Mouse (Mus musculus) kidney, embryonic 14.5 days (tissue): ENCODE measurements around the gene Prkcd. TPM values are rescaled to one million over a fixed set of nuclear protein-coding genes. Genes with fewer than 3 reads are reported as not detected.

Source experiments
- ATAC-seq: fragments of 200-750 bp; cut with Nextera tagmentation; 2 replicates; pipeline ENCODE4 v1.8.0; 2017; ENCODE audit warnings: moderate number of reproducible peaks, mild to moderate bottlenecking, moderate TSS enrichment, moderate library complexity; ENCODE audit not compliant: low FRiP score, low TSS enrichment
- H3K27ac ChIP-seq: fragments of 300-500 bp; sonication (generic); 2 replicates; pipeline ENCODE4 v1.5.1; 2014; ENCODE audit warnings: low read depth, mild to moderate bottlenecking, low read length, moderate library complexity, mixed read lengths
- H3K27me3 ChIP-seq: fragments of 300-500 bp; sonication (generic); 2 replicates; pipeline ENCODE4 v1.6.1; 2014; ENCODE audit warnings: mild to moderate bottlenecking, low read length; ENCODE audit not compliant: control insufficient read depth, insufficient read depth
- H3K36me3 ChIP-seq: fragments of 300-500 bp; sonication (generic); 2 replicates; pipeline ENCODE4 v1.6.1; 2014; ENCODE audit warnings: low read length, mixed read lengths; ENCODE audit not compliant: control insufficient read depth, insufficient read depth
- H3K4me1 ChIP-seq: fragments of 300-500 bp; sonication (generic); 2 replicates; pipeline ENCODE4 v1.6.1; 2014; ENCODE audit warnings: low read length, mixed read lengths; ENCODE audit not compliant: control insufficient read depth, insufficient read depth
- H3K4me2 ChIP-seq: fragments of 300-500 bp; sonication (generic); replicated peaks from 2 replicates; pipeline ENCODE4 v1.6.1; 2014; ENCODE audit warnings: low read depth, mild to moderate bottlenecking, low read length
- H3K4me3 ChIP-seq: fragments of 300-500 bp; sonication (generic); 2 replicates; pipeline ENCODE4 v1.5.1; 2014; ENCODE audit warnings: mild to moderate bottlenecking, low read length
- H3K9ac ChIP-seq: fragments of 300-500 bp; sonication (generic); 2 replicates; pipeline ENCODE4 v1.6.1; 2014; ENCODE audit warnings: low read depth, mild to moderate bottlenecking, low read length, moderate library complexity
- H3K9me3 ChIP-seq: fragments of 300-500 bp; sonication (generic); 2 replicates; pipeline ENCODE4 v1.6.1; 2016; ENCODE audit warnings: low read length; ENCODE audit not compliant: control insufficient read depth
- whole genome bisulfite sequencing: fragments of 180-500 bp; shearing (Covaris S2); extraction: QIAGEN DNeasy Blood & Tissue Kit; methylation state at CpG from one replicate; pipeline ENCODE4 v1.1.7; 2014; 5-methylcytosine and 5-hydroxymethylcytosine counted together
- polyA plus RNA-seq: library from polyadenylated mRNA; unstranded; fragments of >200 nt; fragmentation: Nextera tagmentation; extraction: Ambion mirVana; gene quantifications from 2 replicates; pipeline ENCODE4 v1.2.1, GENCODE M21; 2014

Gene Prkcd
- polyA plus RNA-seq, 1 experiment from 2014 or later = 37.0 TPM

DNA sequence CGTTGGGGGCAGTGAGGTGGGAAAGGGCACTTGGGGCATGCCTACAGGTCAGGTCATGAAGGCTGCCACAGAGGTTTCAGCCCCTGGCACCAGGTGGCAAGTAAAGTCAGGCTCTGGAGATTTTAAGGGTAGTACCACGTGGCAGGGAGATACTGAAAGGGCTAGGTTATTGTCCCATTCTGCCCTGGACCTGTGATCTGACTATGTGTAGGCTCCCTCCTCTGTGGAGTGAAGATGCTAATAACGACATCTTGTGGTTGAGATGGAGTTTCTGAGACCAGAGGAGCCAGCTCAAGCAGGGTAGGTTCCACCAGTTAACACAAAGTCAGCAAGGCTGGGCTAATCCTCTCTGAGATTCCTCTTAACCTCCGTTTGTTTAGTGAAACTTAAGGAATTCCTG, 3.8 kb upstream of the Prkcd start:
- no peak overlapping the region for H3K4me2 ChIP-seq
- ATAC-seq = no peak
- H3K4me1 ChIP-seq = peaks cover 9% of the 10 kb centered on the region; the same call in 1 of the 2 replicates
- H3K9ac ChIP-seq = no peak overlapping the region
- no peaks in the 10 kb centered on the region for H3K9me3 ChIP-seq
- H3K36me3 ChIP-seq = no peaks in the 10 kb centered on the region
- H3K27me3 ChIP-seq = no peaks in the 10 kb centered on the region
- no peak overlapping the region for H3K4me3 ChIP-seq
- WGBS = 49% methylated on average over 4 of the region's 4 CpGs
- H3K27ac ChIP-seq = no peak overlapping the region

- no peaks in the 10 kb centered on the region for H3K9me3 ChIP-seq
- no peak for ATAC-seq
- H3K4me3 ChIP-seq = no peak overlapping the region
- peaks cover 12% of the 10 kb centered on the region; the same call in 1 of the 2 replicates for H3K4me1 ChIP-seq
- WGBS = 69% methylated on average over 5 of the region's 5 CpGs
- no peaks in the 10 kb centered on the region for H3K36me3 ChIP-seq
- H3K9ac ChIP-seq = no peak overlapping the region
- H3K4me2 ChIP-seq = no peak overlapping the region
- H3K27me3 ChIP-seq = no peaks in the 10 kb centered on the region
- H3K27ac ChIP-seq = no peak overlapping the region
Observed at GRCm38 (mm10) chr14:30628235-30628634, 2.2 kb upstream of the Prkcd start.

DNA sequence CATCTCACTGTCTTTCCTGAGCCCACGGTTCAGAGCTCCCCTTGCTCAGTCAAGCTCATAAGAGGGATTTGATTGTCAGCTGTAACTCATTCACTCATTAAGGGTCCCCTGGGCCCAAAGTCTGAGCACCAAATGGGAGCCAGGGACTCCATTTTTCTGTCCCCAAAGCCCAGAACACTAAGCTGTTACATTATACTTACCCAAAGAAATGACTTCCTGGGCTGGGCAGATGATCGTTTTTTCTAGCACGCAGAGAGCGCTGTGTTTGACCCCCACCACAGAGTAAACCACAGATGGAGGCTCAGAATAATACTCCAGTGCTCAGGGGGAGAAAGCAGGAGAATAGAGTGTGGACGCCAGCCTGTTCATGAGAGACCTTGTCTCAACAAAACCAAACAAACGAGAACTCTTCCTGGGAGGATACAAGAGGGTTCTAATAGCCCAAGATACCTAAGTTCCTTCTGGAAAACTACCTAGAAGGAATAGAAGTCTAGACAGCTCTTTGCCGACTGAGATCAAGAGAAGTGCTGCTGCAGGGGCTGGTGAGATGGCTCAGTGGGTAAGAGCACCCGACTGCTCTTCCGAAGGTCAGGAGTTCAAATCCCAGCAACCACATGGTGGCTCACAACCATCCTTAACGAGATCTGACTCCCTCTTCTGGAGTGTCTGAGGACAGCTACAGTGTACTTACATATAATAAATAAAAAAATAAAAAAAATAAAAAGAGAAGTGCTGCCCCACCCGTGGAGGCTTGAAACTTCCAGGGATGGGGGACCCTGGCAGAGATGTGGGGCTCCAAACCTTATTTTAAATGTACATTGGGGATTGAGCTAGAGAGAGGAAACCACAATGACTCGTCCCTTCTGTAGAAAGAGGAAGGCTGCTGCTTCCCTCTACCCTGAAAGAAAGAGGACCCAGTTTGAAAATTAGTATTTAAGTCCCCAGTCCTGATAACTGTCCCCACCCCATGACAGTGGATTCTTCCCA, 1.0 kb upstream of the Prkcd start:
- H3K4me2 ChIP-seq = peak overlapping the region; percentile 84
- peak overlapping the region; percentile 73 for H3K27ac ChIP-seq
- no peaks in the 10 kb centered on the region for H3K36me3 ChIP-seq
- no peak for ATAC-seq
- 52% methylated on average over 12 of the region's 12 CpGs for WGBS
- no peaks in the 10 kb centered on the region for H3K9me3 ChIP-seq
- peak overlapping the region; percentile 78 for H3K4me3 ChIP-seq
- H3K27me3 ChIP-seq = no peaks in the 10 kb centered on the region
- H3K4me1 ChIP-seq = peaks cover 12% of the 10 kb centered on the region; the same call in 1 of the 2 replicates
- H3K9ac ChIP-seq = peak overlapping the region; percentile 76

DNA sequence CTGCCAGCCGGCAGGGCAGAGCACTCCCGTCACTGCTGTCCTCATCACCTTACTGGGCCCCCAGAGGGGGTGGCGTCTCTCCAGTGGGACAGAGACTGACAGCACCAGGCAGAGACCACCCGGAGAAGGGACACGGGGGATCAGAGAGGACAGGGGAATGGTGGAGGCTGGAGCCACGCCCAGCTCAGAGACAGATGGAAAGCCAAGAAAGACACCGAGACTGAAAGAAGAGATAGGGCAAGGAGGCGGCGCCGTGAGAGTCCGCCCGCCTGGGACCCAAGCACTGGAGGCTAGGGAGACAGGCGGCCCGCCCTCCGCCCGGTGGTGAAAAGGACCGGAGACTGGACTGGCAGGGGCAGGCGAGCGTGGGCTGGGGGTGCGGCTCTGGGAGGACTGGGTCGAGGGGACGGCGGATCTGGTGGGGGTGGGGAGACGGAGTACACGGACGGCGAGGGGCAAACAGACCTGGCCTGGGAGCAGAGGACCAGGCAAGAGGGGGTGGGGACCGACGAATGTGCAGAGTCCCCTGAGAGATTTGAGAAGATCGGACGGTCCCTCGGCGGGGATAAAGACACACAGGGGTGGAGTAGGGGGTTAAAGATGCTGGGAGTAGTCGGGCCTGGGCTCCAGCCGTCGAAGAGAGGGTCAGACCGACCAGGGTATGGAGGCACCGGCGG, 741 bp downstream of the Prkcd start:
- Histone ChIP-seq H3K4me1 (peaks cover 12% of the 10 kb centered on the region; the same call in 1 of the 2 replicates), H3K9me3 (no peaks in the 10 kb centered on the region), H3K4me3 (peak overlapping the region; percentile 78), H3K27me3 (no peaks in the 10 kb centered on the region), H3K36me3 (no peaks in the 10 kb centered on the region), H3K27ac (peak overlapping the region; percentile 73), H3K9ac (peak overlapping the region; percentile 76), H3K4me2 (peak overlapping the region; percentile 84)
- WGBS = under 1% methylated on average over 39 of the region's 39 CpGs
- peak; percentile 53 for ATAC-seq

DNA sequence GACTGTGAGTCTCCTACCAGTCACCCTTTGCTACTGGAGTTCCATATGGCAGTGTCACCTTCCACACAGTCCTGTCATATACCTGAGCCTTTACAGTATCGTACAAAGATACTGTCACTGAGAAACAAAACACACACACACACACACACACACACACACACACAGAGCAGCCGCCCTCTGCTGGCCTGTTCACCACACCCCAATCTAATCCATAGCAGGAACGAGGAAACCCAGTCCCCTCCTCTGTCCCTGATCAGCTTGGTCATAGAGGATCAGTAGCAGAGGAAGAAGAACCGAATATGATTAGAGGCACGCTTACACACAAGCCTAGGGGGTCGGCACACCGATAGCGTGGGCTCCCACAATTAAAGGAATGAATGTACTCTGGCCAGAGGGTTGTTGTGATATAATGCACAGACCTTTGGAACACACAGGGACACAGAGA, 1.7 kb downstream of the Prkcd start:
- H3K9ac ChIP-seq = peak overlapping the region; percentile 4; the same call in 1 of the 2 replicates
- H3K36me3 ChIP-seq = no peaks in the 10 kb centered on the region
- 60% methylated on average over 8 of the region's 8 CpGs for WGBS
- H3K9me3 ChIP-seq = no peaks in the 10 kb centered on the region
- H3K27me3 ChIP-seq = no peaks in the 10 kb centered on the region
- H3K4me1 ChIP-seq = peaks cover 12% of the 10 kb centered on the region; the same call in 1 of the 2 replicates
- H3K4me2 ChIP-seq = peak overlapping the region; percentile 84
- H3K27ac ChIP-seq = no peak overlapping the region
- no peak for ATAC-seq
- peak overlapping the region; percentile 78 for H3K4me3 ChIP-seq

DNA sequence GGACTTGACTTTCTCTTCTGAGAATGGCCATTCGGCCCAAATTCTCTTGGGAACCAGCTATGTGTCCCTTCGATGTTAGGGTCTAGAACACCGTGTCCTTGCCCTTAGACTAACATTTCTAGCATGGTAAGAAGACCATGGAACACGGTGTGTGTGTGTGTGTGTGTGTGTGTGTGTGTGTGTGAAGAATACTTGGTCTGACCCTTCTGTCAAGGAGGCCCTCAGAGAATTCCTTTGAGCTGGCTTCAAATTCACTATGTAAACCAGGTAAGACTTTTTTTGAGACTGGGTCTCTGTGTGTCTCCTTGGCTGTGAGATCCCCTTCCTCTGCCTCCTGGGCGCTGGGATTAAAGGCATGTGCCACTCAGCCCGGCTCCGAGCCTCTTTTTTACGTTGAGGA, 3.5 kb downstream of the Prkcd start:
- Histone ChIP-seq H3K4me3 (no peak overlapping the region), H3K27me3 (no peaks in the 10 kb centered on the region), H3K4me2 (no peak overlapping the region), H3K36me3 (no peaks in the 10 kb centered on the region), H3K27ac (no peak overlapping the region), H3K4me1 (peaks cover 12% of the 10 kb centered on the region; the same call in 1 of the 2 replicates), H3K9ac (no peak overlapping the region), H3K9me3 (no peaks in the 10 kb centered on the region)
- no peak for ATAC-seq
- 93% methylated on average over 8 of the region's 8 CpGs for WGBS

- Histone ChIP-seq H3K9ac (no peak overlapping the region), H3K9me3 (no peaks in the 10 kb centered on the region), H3K4me3 (no peak overlapping the region), H3K4me1 (peaks cover 12% of the 10 kb centered on the region; the same call in 1 of the 2 replicates), H3K4me2 (no peak overlapping the region), H3K36me3 (no peaks in the 10 kb centered on the region), H3K27ac (no peak overlapping the region), H3K27me3 (no peaks in the 10 kb centered on the region)
- 90% methylated on average over 7 of the region's 7 CpGs for WGBS
- ATAC-seq = no peak
Observed at GRCm38 (mm10) chr14:30622130-30622529, 3.9 kb downstream of the Prkcd start.

- H3K9ac ChIP-seq = no peak overlapping the region
- ATAC-seq = no peak
- no peak overlapping the region for H3K4me2 ChIP-seq
- no peaks in the 10 kb centered on the region for H3K36me3 ChIP-seq
- peaks cover 4% of the 10 kb centered on the region; the same call in 1 of the 2 replicates for H3K4me1 ChIP-seq
- no peaks in the 10 kb centered on the region for H3K9me3 ChIP-seq
- no peak overlapping the region for H3K4me3 ChIP-seq
- WGBS = 81% methylated on average over 7 of the region's 7 CpGs
- no peaks in the 10 kb centered on the region for H3K27me3 ChIP-seq
- H3K27ac ChIP-seq = no peak overlapping the region
Observed at GRCm38 (mm10) chr14:30619982-30620578, 5.9 kb downstream of the Prkcd start.
